8 mouse cellular contexts compared by ENCODE assay signal in the genomic region with DNA sequence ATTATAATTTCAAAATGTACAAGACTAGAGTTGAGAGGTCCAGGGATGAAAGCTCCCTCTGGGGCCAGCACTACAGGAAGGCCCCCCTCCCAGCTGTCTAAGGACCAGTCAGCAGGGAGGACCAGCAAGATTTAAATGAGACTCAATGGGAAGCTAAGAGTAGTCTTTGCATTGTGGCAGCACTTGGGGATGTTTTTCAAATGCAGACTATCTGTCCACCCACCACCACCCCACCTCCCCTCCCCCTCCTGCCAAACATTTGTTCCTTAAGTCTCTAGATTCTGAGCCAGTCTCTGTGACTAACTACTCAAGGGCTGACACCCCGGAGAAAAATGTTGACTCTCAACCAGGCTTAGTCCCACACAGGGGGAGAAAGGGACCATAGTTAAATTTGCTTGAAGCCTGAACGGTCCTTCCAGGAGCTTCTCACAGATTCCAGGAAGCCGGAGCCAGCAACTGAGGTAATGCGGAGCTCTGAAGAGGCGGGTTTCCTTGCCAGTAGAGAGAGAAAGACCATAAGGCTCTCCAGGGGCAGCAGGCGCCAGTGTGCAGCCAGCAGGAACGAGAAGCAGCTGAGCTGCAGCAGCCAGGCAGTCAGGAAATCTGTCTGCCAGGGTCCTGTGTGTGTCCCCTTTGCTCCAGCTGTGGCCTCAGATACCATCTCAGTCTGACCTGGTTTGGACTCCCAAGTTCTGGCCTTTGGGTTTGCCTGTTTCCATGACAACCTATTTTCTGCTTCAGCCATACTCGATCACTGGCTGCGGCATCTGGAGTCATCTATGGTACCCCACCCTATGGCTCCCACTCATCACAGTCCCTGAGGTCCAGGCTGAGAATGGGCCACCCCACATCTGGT.
A peak's percentile ranks its signal among the peaks of the same experiment; 100 is the strongest.
DNase-seq lines count a peak whose midpoint lies in the region; ATAC-seq lines count a peak whose summit lies in the region.

No protein-coding gene starts in this region.

- 32% methylated on average over 9 of the region's 9 CpGs for WGBS in embryonic facial prominence, embryonic 11.5 days
- 35% methylated on average over 9 of the region's 9 CpGs for WGBS in heart, embryonic 13.5 days

- ATAC-seq in embryonic facial prominence, embryonic 11.5 days (replicated peaks; ENCODE audit: insufficient number of reproducible peaks, low FRiP score, low TSS enrichment, low read depth), result peak; percentile 56; the same call in 1 of the 2 replicates
- no peak for ATAC-seq in heart, embryonic 13.5 days (ENCODE audit: extremely low read depth, insufficient number of reproducible peaks, low FRiP score, low TSS enrichment)
- ATAC-seq in monocyte, adult 5-6 weeks (replicated peaks; ENCODE audit: insufficient number of reproducible peaks, low FRiP score, low TSS enrichment, poor library complexity, severe bottlenecking), result no peak

- no peaks in the 10 kb centered on the region for H3K27me3 ChIP-seq in embryonic facial prominence, embryonic 11.5 days (ENCODE audit: control insufficient read depth, insufficient read depth, low read length)
- H3K27me3 ChIP-seq in heart, embryonic 13.5 days (replicated peaks), result no peaks in the 10 kb centered on the region

- no peak overlapping the region for H3K27ac ChIP-seq in embryonic facial prominence, embryonic 11.5 days (replicated peaks; ENCODE audit: low read depth, low read length)
- no peak overlapping the region for H3K27ac ChIP-seq in heart, embryonic 13.5 days (replicated peaks)

- H3K9ac ChIP-seq in embryonic facial prominence, embryonic 11.5 days (replicated peaks; ENCODE audit: low read length), result no peak overlapping the region
- no peak overlapping the region for H3K9ac ChIP-seq in heart, embryonic 13.5 days

- no peaks in the 10 kb centered on the region for H3K4me1 ChIP-seq in embryonic facial prominence, embryonic 11.5 days (ENCODE audit: control insufficient read depth, insufficient read depth, low read length)
- H3K4me1 ChIP-seq in heart, embryonic 13.5 days, result no peaks in the 10 kb centered on the region

- no peaks in the 10 kb centered on the region for H3K36me3 ChIP-seq in embryonic facial prominence, embryonic 11.5 days (replicated peaks; ENCODE audit: control insufficient read depth, insufficient read depth, low read depth, low read length)
- H3K36me3 ChIP-seq in heart, embryonic 13.5 days, result no peaks in the 10 kb centered on the region

- H3K4me2 ChIP-seq in embryonic facial prominence, embryonic 11.5 days (ENCODE audit: low read depth, low read length), result no peak overlapping the region
- H3K4me2 ChIP-seq in heart, embryonic 13.5 days, result peak overlapping the region; percentile 29; the same call in 1 of the 2 replicates

- peak; percentile 9 to 37 for DNase-seq in left cerebral cortex, adult 18-20 months (ENCODE audit: low spot score in 2 of 2)
- DNase-seq in left cerebral cortex, adult 11 months (ENCODE audit: low spot score), result no peak
- DNase-seq in embryonic facial prominence, embryonic 11.5 days (ENCODE audit: low spot score), result peak; percentile 19
- DNase-seq in layer of hippocampus, postnatal 10 days (ENCODE audit: low spot score in 2 of 2), result peak; percentile 41 to 44
- peak; percentile 6 for DNase-seq in ovary, postnatal 36 days (ENCODE audit: low spot score)
- DNase-seq in urinary bladder, adult 18-20 months (ENCODE audit: low spot score in 2 of 2), result no peak

- no peak overlapping the region for H3K4me3 ChIP-seq in embryonic facial prominence, embryonic 11.5 days (ENCODE audit: low read depth, low read length)
- H3K4me3 ChIP-seq in heart, embryonic 13.5 days, result no peak overlapping the region

- H3K9me3 ChIP-seq in embryonic facial prominence, embryonic 11.5 days (replicated peaks; ENCODE audit: control insufficient read depth, low read length), result no peaks in the 10 kb centered on the region
- H3K9me3 ChIP-seq in heart, embryonic 13.5 days, result no peaks in the 10 kb centered on the region

Comparison
In these comparisons a context has a peak if more than half of its experiments do, and no peak if none do; other contexts are left out.
1. DNase-seq: peak in left cerebral cortex, adult 18-20 months (2 of 2), embryonic facial prominence, embryonic 11.5 days (single experiment), layer of hippocampus, postnatal 10 days (2 of 2) and ovary, postnatal 36 days (single experiment); none in left cerebral cortex, adult 11 months (single experiment) and urinary bladder, adult 18-20 months (0 of 2).